Mouse (Mus musculus): ENCODE measurements around the gene Stc2.

The Stc2 gene

GRCm38 (mm10) chr11:31366827-31367226 is 3.0 kb downstream of the Stc2 start:
- in situ Hi-C loops (cut with MboI, MseI): loop anchor here (5.0 to 25.0 kb wide), 2 partner anchors 570 to 835 kb away; partner anchors contain the start of gene Il9r

GRCm38 (mm10) chr11:31366421-31366820 is 3.5 kb downstream of the Stc2 start:
- in situ Hi-C loops (cut with MboI, MseI): loop anchor here (5.0 to 25.0 kb wide), 2 partner anchors 571 to 836 kb away; partner anchors contain the start of gene Il9r

GRCm38 (mm10) chr11:31365981-31366380 is 3.9 kb downstream of the Stc2 start:
- in situ Hi-C loops (cut with MboI, MseI): loop anchor here (5.0 to 25.0 kb wide), 2 partner anchors 571 to 836 kb away; partner anchors contain the start of gene Il9r

GRCm38 (mm10) chr11:31365280-31365679 is 4.6 kb downstream of the Stc2 start:
- in situ Hi-C loops (cut with MboI, MseI): loop anchor here (5.0 to 25.0 kb wide), 2 partner anchors 572 to 837 kb away; partner anchors contain the start of gene Il9r

GRCm38 (mm10) chr11:31362856-31363255 is 7.0 kb downstream of the Stc2 start:
- in situ Hi-C loops (cut with MboI, MseI): loop anchor here (25.0 kb wide), 1 partner anchor 574 kb away; no protein-coding TSS in a partner anchor

- in situ Hi-C loops (cut with MboI, MseI): loop anchor here (25.0 kb wide), 1 partner anchor 575 kb away; no protein-coding TSS in a partner anchor
These were observed 7.5 kb downstream of the Stc2 start for GRCm38 (mm10) chr11:31362330-31362729.

GRCm38 (mm10) chr11:31361047-31361446 is 8.8 kb downstream of the Stc2 start:
- in situ Hi-C loops (cut with MboI, MseI): loop anchor here (25.0 kb wide), 1 partner anchor 576 kb away; no protein-coding TSS in a partner anchor

GRCm38 (mm10) chr11:31359283-31359902 is 10.5 kb downstream of the Stc2 start:
- in situ Hi-C loops (cut with MboI, MseI): loop anchor here (25.0 kb wide), 1 partner anchor 578 kb away; no protein-coding TSS in a partner anchor

- in situ Hi-C loops (cut with MboI, MseI): loop anchor here (25.0 kb wide), 1 partner anchor 579 kb away; no protein-coding TSS in a partner anchor
These were observed 11.4 kb downstream of the Stc2 start for GRCm38 (mm10) chr11:31358453-31358852.

- in situ Hi-C loops (cut with MboI, MseI): loop anchor here (25.0 kb wide), 1 partner anchor 580 kb away; no protein-coding TSS in a partner anchor
These were observed 13.0 kb downstream of the Stc2 start for GRCm38 (mm10) chr11:31356866-31357265.

GRCm38 (mm10) chr11:31355737-31356136 is 14.1 kb downstream of the Stc2 start:
- in situ Hi-C loops (cut with MboI, MseI): loop anchor here (25.0 kb wide), 1 partner anchor 582 kb away; no protein-coding TSS in a partner anchor

GRCm38 (mm10) chr11:31354514-31354913 is 15.4 kb downstream of the Stc2 start:
- in situ Hi-C loops (cut with MboI, MseI): loop anchor here (25.0 kb wide), 1 partner anchor 583 kb away; no protein-coding TSS in a partner anchor
